Mouse (Mus musculus) right cerebral cortex, postnatal 25 days (tissue): ENCODE measurements around the gene Coa5.

ENCODE experiments used
- DNase-seq: peaks from one replicate; pipeline ENCODE4 v3.0.0; 2022

The Coa5 gene

GRCm38 (mm10) chr1:37428911-37429310 lies 992 bp downstream of the Coa5 start:
- no peak for DNase-seq

- no peak for DNase-seq
Observed at GRCm38 (mm10) chr1:37427144-37427875, 2.6 kb downstream of the Coa5 start.

- no peak for DNase-seq
Observed at GRCm38 (mm10) chr1:37419420-37419819, 10.5 kb downstream of the Coa5 start.

GRCm38 (mm10) chr1:37415394-37415793 lies 14.5 kb downstream of the Coa5 start:
- no peak for DNase-seq

- DNase-seq = no peak
Observed at GRCm38 (mm10) chr1:37409647-37410046, 20.3 kb downstream of the Coa5 start.

- DNase-seq = no peak
Observed at GRCm38 (mm10) chr1:37408678-37409077, 21.2 kb downstream of the Coa5 start.

- no peak for DNase-seq
Observed at GRCm38 (mm10) chr1:37408059-37408458, 21.8 kb downstream of the Coa5 start.

GRCm38 (mm10) chr1:37407228-37407627 lies 22.7 kb downstream of the Coa5 start:
- DNase-seq = no peak

GRCm38 (mm10) chr1:37405137-37405536 lies 24.8 kb downstream of the Coa5 start:
- DNase-seq = no peak

- peak; percentile 38 for DNase-seq
Observed at GRCm38 (mm10) chr1:37401687-37402086, 28.2 kb downstream of the Coa5 start.

- DNase-seq = no peak
Observed at GRCm38 (mm10) chr1:37399734-37400133, 30.2 kb downstream of the Coa5 start.

GRCm38 (mm10) chr1:37398961-37399360 lies 30.9 kb downstream of the Coa5 start:
- DNase-seq = no peak

GRCm38 (mm10) chr1:37396481-37396880 lies 33.4 kb downstream of the Coa5 start:
- no peak for DNase-seq

- no peak for DNase-seq
Observed at GRCm38 (mm10) chr1:37393174-37393573, 36.7 kb downstream of the Coa5 start.

GRCm38 (mm10) chr1:37386448-37386971 lies 43.4 kb downstream of the Coa5 start:
- DNase-seq = no peak

- no peak for DNase-seq
Observed at GRCm38 (mm10) chr1:37384304-37384703, 45.6 kb downstream of the Coa5 start.

GRCm38 (mm10) chr1:37380913-37381312 lies 49.0 kb downstream of the Coa5 start:
- DNase-seq = no peak

- no peak for DNase-seq
Observed at GRCm38 (mm10) chr1:37379536-37379935, 50.4 kb downstream of the Coa5 start.

GRCm38 (mm10) chr1:37378095-37378494 lies 51.8 kb downstream of the Coa5 start:
- no peak for DNase-seq

- DNase-seq = no peak
Observed at GRCm38 (mm10) chr1:37376751-37377150, 53.2 kb downstream of the Coa5 start.

- no peak for DNase-seq
Observed at GRCm38 (mm10) chr1:37376177-37376576, 53.7 kb downstream of the Coa5 start.

GRCm38 (mm10) chr1:37368768-37369385 lies 61.0 kb downstream of the Coa5 start:
- peak; percentile 23 for DNase-seq

- peak; percentile 80 for DNase-seq
Observed at GRCm38 (mm10) chr1:37368125-37368524, 61.8 kb downstream of the Coa5 start.
